Mouse (Mus musculus) retina, embryonic 14.5 days (tissue): ENCODE data around the gene Kdm4b.
A peak's percentile ranks its signal among the peaks of the same experiment; 100 is the strongest.

Experiments used
- DNase-seq: peaks from one replicate; pipeline ENCODE4 v3.0.0-alpha.2; 2015; ENCODE audit warnings: low spot score

Kdm4b gene

DNA sequence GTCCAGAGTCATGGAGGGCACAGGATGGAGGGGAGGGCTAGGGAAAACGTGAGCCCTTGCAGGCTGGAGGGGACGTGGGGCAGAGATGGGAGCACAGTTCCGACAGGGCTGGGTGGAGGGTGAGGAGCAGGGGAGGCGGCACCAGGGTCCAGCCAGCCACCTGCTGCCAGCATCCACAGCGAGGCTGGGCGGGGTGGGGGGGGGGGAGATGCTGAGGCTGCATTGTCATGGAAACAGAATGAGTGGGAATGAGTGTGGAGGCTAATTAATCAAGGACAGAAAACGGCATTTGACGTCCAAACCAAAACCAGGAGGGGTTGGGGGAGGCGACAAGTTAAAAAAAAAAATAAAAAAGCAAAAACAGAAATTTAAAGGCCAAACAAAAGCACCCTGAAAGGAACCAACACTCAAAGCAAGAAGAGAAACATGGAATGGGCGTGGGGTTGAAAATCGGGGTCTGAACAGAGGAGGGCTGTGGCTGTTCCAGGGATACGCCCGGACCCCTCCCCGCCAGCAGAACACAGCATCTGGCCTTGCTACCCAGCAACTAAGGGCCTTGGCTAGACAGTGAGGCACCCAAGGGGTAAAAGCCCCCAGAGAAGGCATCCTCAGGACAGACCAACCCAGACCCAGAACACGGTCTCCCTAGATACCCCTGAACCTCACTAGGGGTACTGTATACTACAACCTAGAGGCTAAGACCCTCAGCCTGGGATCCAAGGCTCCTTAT is 114.0 kb downstream of the Kdm4b start:
- no peak for DNase-seq

DNA sequence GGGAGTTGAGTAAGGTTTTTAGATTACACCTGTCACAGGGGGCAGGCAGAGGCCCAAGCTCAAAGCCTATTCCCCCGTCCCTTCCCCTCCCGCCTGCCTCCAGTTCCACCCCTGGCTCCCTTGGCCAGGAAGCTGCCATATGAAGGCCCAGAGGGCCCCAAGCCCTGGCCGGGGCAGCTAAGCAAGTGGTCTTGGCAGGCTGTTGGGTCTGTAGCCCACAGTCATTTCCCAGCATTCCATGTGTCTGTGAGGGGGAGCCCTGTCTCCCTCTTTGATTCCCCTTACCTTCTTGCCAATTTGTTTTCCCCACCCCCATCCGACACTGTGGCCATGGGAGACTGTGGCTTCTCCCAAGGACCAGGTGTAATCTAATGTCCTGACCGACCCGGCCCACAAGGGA is 116.5 kb downstream of the Kdm4b start:
- no peak for DNase-seq

DNA sequence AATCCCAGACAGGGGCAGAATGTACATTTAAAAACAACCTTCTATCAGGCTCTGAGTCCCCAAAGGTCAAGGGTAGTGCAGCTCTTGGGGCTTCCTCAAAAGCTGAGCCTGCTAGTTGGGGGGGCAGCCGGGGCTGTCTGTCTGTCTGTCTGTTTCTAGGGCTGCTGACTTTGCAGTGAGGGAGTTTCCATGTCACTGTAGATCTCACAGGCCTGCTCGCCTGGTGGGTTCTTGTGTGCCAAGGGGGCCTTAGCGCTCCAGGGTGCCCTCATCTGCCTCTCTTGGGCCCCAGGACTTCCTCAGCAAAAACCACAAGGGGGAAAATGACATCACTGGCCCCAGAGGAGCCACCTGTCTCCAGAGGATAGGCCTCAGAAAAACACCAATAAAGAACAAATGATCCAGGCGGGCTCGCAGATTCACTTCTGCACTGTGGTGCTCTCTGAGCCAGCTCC is 117.5 kb downstream of the Kdm4b start:
- no peak for DNase-seq

DNA sequence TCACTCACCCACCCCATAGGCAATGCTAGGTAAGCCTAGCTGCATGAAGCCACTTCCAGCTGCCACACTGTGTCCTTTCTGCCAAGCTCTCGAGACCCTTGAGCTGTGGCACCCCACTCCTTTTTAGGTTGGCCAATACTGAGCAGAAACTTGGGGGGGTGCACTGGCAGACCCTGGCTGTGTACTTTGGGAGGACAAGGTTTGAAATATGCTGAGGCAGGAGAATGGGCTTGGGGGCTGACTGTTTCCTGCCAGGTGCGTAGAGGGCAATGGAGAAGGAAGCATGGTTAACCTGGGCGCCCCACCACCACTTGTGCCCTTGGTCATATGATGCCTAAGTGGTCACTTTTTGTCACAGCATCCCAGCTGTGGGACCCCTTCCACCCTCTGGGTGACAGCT is 118.9 kb downstream of the Kdm4b start:
- no peak for DNase-seq

DNA sequence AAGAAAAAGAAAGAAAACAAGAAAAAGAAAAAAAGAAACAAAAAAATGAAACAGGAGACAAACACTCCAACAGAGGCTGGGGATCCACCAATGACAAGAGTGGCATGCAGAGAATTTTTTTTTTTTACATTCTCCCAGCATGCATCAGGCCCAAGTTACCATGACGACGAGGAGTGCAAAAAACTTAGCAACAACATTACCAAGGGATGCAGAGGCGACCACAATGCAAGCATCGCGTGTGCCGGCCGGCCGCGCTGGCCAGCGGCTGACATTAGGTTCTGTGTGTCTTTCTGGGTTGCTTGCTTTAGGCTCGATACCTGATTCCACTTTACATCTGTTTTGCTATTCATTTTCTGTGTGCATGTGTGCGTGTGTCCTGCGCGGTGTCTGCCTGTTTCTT is 119.5 kb downstream of the Kdm4b start:
- peak; percentile 61 for DNase-seq

DNA sequence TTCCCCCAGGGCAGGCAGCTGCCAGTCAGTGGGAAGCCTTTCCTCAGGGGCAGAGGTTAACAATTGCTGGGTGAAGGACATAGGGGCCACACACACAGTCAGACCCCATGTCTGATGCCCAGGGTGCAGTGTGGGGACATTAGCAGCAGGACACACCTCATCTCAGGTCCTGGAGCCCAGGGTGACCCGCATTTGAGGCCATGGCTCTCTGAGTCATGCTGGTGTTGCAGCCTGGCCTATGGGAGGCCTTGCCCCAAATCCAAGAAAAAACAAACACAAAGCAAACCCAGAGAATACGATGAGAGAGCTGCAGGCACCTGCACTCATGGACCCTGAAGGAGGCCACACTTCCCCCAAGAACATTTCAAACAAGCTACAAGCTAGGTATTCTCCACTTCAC is 121.9 kb downstream of the Kdm4b start:
- DNase-seq = no peak
